Mouse (Mus musculus) kidney, postnatal 0 days (tissue): ENCODE results near the gene Olfm2. TPM values are rescaled to one million over a fixed set of nuclear protein-coding genes. Genes with fewer than 3 reads are reported as not detected.

Source experiments
- ATAC-seq: fragments of 200-750 bp; cut with Nextera tagmentation; replicated peaks from 2 replicates; pipeline ENCODE4 v1.8.0; 2017; ENCODE audit warnings: low read depth, moderate number of reproducible peaks, moderate TSS enrichment, moderate library complexity; ENCODE audit not compliant: low FRiP score
- DNase-seq: peaks from one replicate; pipeline ENCODE4 v3.0.0-alpha.2; 2016; ENCODE audit warnings: low spot score
- H3K27ac ChIP-seq: fragments of 300-500 bp; sonication (generic); 2 replicates; pipeline ENCODE4 v1.5.1; 2014; ENCODE audit warnings: mild to moderate bottlenecking
- H3K27me3 ChIP-seq: fragments of 300-500 bp; sonication (generic); 2 replicates; pipeline ENCODE4 v1.6.1; 2014; ENCODE audit warnings: low read length, mixed read lengths; ENCODE audit not compliant: insufficient read depth
- H3K36me3 ChIP-seq: fragments of 300-500 bp; sonication (generic); 2 replicates; pipeline ENCODE4 v1.6.1; 2014; ENCODE audit warnings: low read length, mixed read lengths; ENCODE audit not compliant: insufficient read depth
- H3K4me1 ChIP-seq: fragments of 300-500 bp; sonication (generic); replicated peaks from 2 replicates; pipeline ENCODE4 v1.6.1; 2014; ENCODE audit warnings: antibody characterized with exemption, low read length, mixed read lengths; ENCODE audit not compliant: insufficient read depth
- H3K4me2 ChIP-seq: fragments of 300-500 bp; sonication (generic); 2 replicates; pipeline ENCODE4 v1.6.1; 2014; ENCODE audit warnings: mild to moderate bottlenecking, low read length, moderate library complexity, mixed read lengths
- H3K4me3 ChIP-seq: fragments of 300-500 bp; sonication (generic); replicated peaks from 2 replicates; pipeline ENCODE4 v1.5.1; 2014; ENCODE audit warnings: low read depth, low read length
- H3K9ac ChIP-seq: fragments of 300-500 bp; sonication (generic); 2 replicates; pipeline ENCODE4 v1.6.1; 2014; ENCODE audit warnings: low read depth, low read length
- H3K9me3 ChIP-seq: fragments of 300-500 bp; sonication (generic); replicated peaks from 2 replicates; pipeline ENCODE4 v1.6.1; 2016; ENCODE audit warnings: low read length, inconsistent platforms, mixed read lengths
- CTCF ChIP-seq: IDR thresholded peaks from 2 replicates; pipeline ENCODE4 v1.5.1; 2016; ENCODE audit warnings: antibody characterized with exemption, low read depth, mild to moderate bottlenecking, moderate library complexity
- WGBS: fragments of 180-500 bp; shearing (Covaris S2); extraction: QIAGEN DNeasy Blood & Tissue Kit; methylation state at CpG from one replicate; pipeline ENCODE4 v1.1.7; 2014; 5-methylcytosine and 5-hydroxymethylcytosine counted together
- polyA plus RNA-seq: library from polyadenylated mRNA; unstranded; fragments of >200 nt; fragmentation: Nextera tagmentation; extraction: Ambion mirVana; gene quantifications from 2 replicates; pipeline ENCODE4 v1.2.1, GENCODE M21; 2015

The Olfm2 gene
- polyA plus RNA-seq, 1 experiment from 2014 or later = 3.4 TPM

DNA sequence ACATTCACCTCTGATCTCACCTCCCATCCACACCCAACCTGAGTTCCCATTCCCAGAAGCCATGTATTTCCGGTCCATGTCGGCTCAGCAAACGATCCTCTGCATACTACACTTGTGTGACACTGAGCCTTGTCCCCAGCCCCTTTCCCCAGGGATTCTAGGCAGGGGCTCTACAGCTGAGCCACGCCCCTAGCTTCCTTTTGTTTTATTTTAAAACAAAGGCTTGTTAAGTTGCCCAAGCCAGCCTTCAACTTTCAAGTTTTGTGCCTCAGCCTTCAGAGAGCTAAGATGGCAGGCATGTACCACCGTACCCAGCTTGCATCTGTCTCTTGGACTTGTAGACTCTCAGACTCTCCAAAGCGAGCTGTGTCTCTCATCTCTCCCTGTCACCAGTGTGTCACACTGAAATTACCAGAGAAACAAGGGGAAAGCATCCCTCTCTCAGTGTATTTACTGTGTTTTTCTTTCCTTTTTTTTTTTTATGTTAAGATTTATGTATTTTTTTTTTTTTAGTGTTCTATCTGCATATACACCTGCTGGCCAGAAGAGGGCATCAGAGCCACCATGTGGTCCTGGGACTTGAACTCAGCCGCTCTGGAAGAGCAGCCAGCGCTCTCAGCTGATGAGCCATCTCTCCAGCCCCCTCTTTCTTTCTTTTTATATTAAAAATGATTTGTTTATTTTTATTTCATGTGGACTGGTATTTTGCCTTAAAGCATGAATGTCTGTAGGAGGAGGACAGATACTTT is 7.7 kb downstream of the Olfm2 start:
- Histone ChIP-seq H3K36me3 (no peaks in the 10 kb centered on the region), H3K4me2 (no peak overlapping the region), H3K4me1 (no peaks in the 10 kb centered on the region), H3K4me3 (no peak overlapping the region), H3K27me3 (no peaks in the 10 kb centered on the region; the same call in 1 of the 2 replicates), H3K9ac (no peak overlapping the region), H3K9me3 (no peaks in the 10 kb centered on the region), H3K27ac (no peak overlapping the region)
- DNase-seq = peak; percentile 55
- ATAC-seq = no peak
- peak; percentile 66 for TF ChIP-seq CTCF
- WGBS = 45% methylated on average over 8 of the region's 8 CpGs

DNA sequence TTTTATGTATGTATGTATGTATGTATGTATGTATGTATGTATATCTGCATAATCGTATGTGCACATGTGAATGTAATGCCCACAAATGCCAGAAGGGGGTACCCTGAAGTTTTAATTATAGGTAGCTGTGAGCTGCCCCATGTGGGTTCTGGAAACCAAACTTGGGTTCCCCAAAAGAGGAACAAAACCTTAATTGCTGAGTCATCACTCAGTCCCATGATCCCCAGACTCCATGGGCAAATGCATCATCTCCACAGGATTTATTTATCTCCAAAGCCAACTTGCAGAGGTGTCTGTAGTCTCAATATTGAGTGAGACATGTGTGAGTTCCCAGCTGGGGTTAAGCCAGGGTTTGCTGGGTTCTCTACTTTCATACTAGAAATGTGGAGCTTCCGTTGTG is 8.9 kb downstream of the Olfm2 start:
- ATAC-seq (no peak), DNase-seq (no peak)
- Histone ChIP-seq H3K9ac (no peak overlapping the region), H3K36me3 (no peaks in the 10 kb centered on the region), H3K9me3 (no peaks in the 10 kb centered on the region), H3K4me1 (no peaks in the 10 kb centered on the region), H3K4me2 (no peak overlapping the region), H3K27me3 (no peaks in the 10 kb centered on the region), H3K4me3 (no peak overlapping the region), H3K27ac (no peak overlapping the region)
- WGBS = 97% methylated on average over 2 of the region's 2 CpGs
- TF ChIP-seq CTCF = no peak

DNA sequence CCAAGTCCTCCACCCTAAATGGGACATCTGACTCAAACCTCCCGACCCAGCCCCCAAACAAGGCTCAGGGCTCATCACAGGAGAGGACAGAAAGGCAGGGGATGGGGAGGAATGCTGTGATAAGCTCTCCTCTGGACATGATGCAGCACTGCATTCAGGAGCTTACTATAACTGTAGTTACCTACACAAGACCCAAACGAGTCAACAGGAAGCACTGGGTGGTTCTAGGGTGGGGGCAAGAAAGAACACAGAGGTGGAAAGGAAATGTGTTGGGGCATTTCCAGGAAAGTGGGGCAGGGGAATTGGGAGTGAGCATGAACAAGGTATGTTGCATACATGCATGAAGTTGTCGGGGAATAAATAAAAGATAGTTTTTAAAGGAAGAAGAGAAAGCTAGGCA is 11.5 kb downstream of the Olfm2 start:
- 66% methylated on average over 3 of the region's 3 CpGs for WGBS
- no peaks in the 10 kb centered on the region for H3K27me3 ChIP-seq

DNA sequence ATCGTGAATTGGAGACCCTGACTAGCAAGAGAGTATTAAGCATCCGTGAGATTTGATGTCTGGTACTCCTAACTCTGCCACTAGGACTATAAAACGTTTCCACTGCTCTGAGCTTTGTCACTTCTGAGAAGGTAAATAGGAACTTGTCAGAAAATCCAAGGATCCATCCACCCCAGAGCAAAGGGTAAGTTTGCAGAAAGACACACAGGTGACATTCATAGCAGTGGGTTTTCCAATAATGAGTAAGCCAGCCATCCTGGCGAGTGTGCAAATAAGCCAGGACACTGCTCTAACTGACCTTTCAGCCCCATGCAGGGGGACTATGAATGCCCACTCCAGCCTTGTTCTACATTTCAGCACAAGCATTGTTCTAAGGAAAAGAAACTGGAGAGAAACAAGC is 14.4 kb downstream of the Olfm2 start:
- H3K4me3 ChIP-seq = no peak overlapping the region
- H3K9ac ChIP-seq = no peak overlapping the region
- no peak overlapping the region for H3K4me2 ChIP-seq
- no peak overlapping the region for H3K27ac ChIP-seq
- DNase-seq = no peak
- H3K27me3 ChIP-seq = peaks cover 15% of the 10 kb centered on the region
- no peaks in the 10 kb centered on the region for H3K9me3 ChIP-seq
- WGBS = 63% methylated on average over 4 of the region's 4 CpGs
- H3K36me3 ChIP-seq = no peaks in the 10 kb centered on the region
- peaks cover 7% of the 10 kb centered on the region; the same call in 1 of the 2 replicates for H3K4me1 ChIP-seq
- no peak for ATAC-seq
- TF ChIP-seq CTCF = no peak

More for the DNA sequence above, 11.5 kb downstream of the Olfm2 start:
- no peak overlapping the region for H3K4me2 ChIP-seq
- H3K9me3 ChIP-seq = no peaks in the 10 kb centered on the region
- H3K4me3 ChIP-seq = no peak overlapping the region
- no peaks in the 10 kb centered on the region for H3K36me3 ChIP-seq
- no peak overlapping the region for H3K9ac ChIP-seq
- no peak for DNase-seq
- no peak overlapping the region for H3K27ac ChIP-seq
- no peak for ATAC-seq
- no peak for TF ChIP-seq CTCF
- no peaks in the 10 kb centered on the region for H3K4me1 ChIP-seq

DNA sequence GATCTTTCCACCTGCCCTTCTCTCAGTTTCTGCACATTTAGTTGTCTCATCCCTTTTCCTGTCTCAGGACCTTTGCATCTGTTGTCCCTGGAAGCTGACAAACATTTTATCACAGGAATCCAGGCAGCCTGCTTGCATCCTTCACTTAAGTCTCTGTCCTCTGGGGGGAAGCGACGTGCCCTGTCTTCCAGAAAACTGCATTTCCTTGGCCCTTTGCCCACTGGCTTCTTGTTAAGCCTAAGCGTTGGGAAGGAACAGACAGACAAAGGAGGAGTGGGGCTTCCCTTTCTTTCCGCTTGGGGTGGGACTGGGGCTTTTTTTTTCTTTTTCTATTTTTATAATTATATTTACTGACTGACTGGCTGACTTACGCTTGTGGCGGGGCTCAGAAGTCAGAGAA is 16.7 kb downstream of the Olfm2 start:
- Histone ChIP-seq H3K4me2 (no peak overlapping the region), H3K9me3 (no peaks in the 10 kb centered on the region), H3K27ac (no peak overlapping the region), H3K9ac (no peak overlapping the region), H3K4me3 (no peak overlapping the region), H3K27me3 (peaks cover 37% of the 10 kb centered on the region), H3K36me3 (no peaks in the 10 kb centered on the region), H3K4me1 (peaks cover 15% of the 10 kb centered on the region; the same call in 1 of the 2 replicates)
- DNase-seq (peak; percentile 32), ATAC-seq (no peak)
- no peak for TF ChIP-seq CTCF
- 36% methylated on average over 6 of the region's 6 CpGs for WGBS

DNA sequence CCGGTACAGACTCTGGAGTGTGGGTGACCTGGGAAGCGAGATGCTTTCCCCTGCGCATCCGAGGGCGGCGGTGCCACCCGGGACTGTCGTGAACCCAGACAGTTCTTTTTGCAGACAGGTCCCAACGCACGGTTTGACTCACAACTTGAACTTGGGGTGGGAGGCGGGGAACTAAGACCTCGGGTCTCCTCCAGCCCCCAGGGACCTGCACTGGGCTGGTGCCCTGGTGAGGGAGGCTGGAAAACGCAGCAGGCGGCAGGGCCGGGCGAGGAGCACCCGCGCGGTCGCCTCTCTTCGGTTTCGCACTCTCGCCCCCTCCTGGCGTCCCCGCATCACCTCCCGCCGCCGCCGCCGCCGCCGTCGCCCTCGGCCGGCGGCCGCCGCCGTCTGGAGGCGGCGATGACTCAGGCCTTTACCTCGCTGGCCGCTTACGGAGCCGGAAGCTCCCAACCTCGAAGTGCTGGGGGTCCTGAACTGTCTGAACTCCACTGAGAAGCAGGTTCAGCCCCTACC is 18.5 kb downstream of the Olfm2 start:
- peak; percentile 75 for ATAC-seq
- peaks cover 37% of the 10 kb centered on the region for H3K27me3 ChIP-seq
- H3K9ac ChIP-seq = peak overlapping the region; percentile 37

More for the DNA sequence above, 18.5 kb downstream of the Olfm2 start:
- no peaks in the 10 kb centered on the region for H3K36me3 ChIP-seq
- peaks cover 15% of the 10 kb centered on the region; the same call in 1 of the 2 replicates for H3K4me1 ChIP-seq
- peak; percentile 41; the same call in 1 of the 2 replicates for TF ChIP-seq CTCF
- H3K9me3 ChIP-seq = no peaks in the 10 kb centered on the region
- peak overlapping the region; percentile 97 for H3K4me2 ChIP-seq
- WGBS = under 1% methylated on average over 46 of the region's 46 CpGs
- H3K4me3 ChIP-seq = peak overlapping the region; percentile 45
- no peak overlapping the region for H3K27ac ChIP-seq
- peak; percentile 72 for DNase-seq
